Mouse (Mus musculus) embryonic facial prominence, embryonic 15.5 days (tissue): Measurements from ENCODE around the gene Sigmar1. TPM values are rescaled to one million over a fixed set of nuclear protein-coding genes. Genes with fewer than 3 reads are reported as not detected.

Experiments used
- ATAC-seq: fragments of 200-750 bp; cut with Nextera tagmentation; 2 replicates; pipeline ENCODE4 v1.8.0; 2017; ENCODE audit warnings: low read depth, moderate TSS enrichment; ENCODE audit not compliant: insufficient number of reproducible peaks, low FRiP score, low TSS enrichment
- H3K27ac ChIP-seq: fragments of 300-500 bp; sonication (generic); replicated peaks from 2 replicates; pipeline ENCODE4 v1.5.1; 2015; ENCODE audit warnings: mild to moderate bottlenecking, inconsistent platforms
- H3K27me3 ChIP-seq: fragments of 300-500 bp; sonication (generic); 2 replicates; pipeline ENCODE4 v1.6.1; 2015; ENCODE audit warnings: inconsistent platforms
- H3K36me3 ChIP-seq: fragments of 300-500 bp; sonication (generic); 2 replicates; pipeline ENCODE4 v1.6.1; 2015; ENCODE audit warnings: mild to moderate bottlenecking, inconsistent platforms
- H3K4me1 ChIP-seq: fragments of 300-500 bp; sonication (generic); 2 replicates; pipeline ENCODE4 v1.6.1; 2015; ENCODE audit warnings: inconsistent platforms
- H3K4me2 ChIP-seq: fragments of 300-500 bp; sonication (generic); replicated peaks from 2 replicates; pipeline ENCODE4 v1.6.1; 2015; ENCODE audit warnings: mild to moderate bottlenecking, inconsistent platforms
- H3K4me3 ChIP-seq: fragments of 300-500 bp; sonication (generic); replicated peaks from 2 replicates; pipeline ENCODE4 v1.5.1; 2015; ENCODE audit warnings: mild to moderate bottlenecking, inconsistent platforms
- H3K9ac ChIP-seq: fragments of 300-500 bp; sonication (generic); 2 replicates; pipeline ENCODE4 v1.6.1; 2015; ENCODE audit warnings: inconsistent platforms
- H3K9me3 ChIP-seq: fragments of 300-500 bp; sonication (generic); replicated peaks from 2 replicates; pipeline ENCODE4 v1.6.1; 2016; ENCODE audit warnings: inconsistent platforms
- WGBS: fragments of 180-500 bp; shearing (Covaris S2); methylation state at CpG from one replicate; pipeline ENCODE4 v1.1.7; 2015; 5-methylcytosine and 5-hydroxymethylcytosine counted together
- polyA plus RNA-seq: library from polyadenylated mRNA; unstranded; fragments of >200 nt; fragmentation: Nextera tagmentation; extraction: Ambion mirVana; gene quantifications from 2 replicates; pipeline ENCODE4 v1.2.1, GENCODE M21; 2015

The Sigmar1 gene
- polyA plus RNA-seq, 1 experiment from 2014 or later, result 79.7 TPM

DNA sequence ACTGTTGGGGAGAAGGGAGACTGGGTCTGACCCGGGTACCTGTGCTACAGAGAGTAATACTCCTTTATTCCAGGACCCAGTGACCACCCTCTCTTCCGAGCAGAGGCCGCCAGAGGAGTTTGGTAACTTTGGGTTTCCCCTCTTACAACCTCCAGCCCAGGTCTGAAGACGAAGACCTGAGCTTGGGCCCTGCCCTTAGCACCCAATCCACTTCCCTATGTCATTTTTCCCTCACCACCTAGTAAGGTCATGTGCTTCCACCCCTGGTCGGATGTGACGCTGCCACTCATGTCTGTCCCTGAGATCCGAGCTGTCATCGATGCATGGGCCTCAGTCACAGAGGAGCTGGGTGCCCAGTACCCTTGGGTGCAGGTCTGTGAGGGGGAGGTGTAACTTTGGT is 483 bp upstream of the Sigmar1 start:
- Histone ChIP-seq H3K4me2 (peak overlapping the region; percentile 91), H3K27me3 (no peaks in the 10 kb centered on the region), H3K4me1 (peaks cover 34% of the 10 kb centered on the region), H3K4me3 (peak overlapping the region; percentile 86), H3K9me3 (no peaks in the 10 kb centered on the region), H3K36me3 (peaks cover 13% of the 10 kb centered on the region; the same call in 1 of the 2 replicates), H3K9ac (peak overlapping the region; percentile 22), H3K27ac (no peak overlapping the region; the same call in 1 of the 2 replicates)
- 71% methylated on average over 8 of the region's 8 CpGs for WGBS
- no peak for ATAC-seq

DNA sequence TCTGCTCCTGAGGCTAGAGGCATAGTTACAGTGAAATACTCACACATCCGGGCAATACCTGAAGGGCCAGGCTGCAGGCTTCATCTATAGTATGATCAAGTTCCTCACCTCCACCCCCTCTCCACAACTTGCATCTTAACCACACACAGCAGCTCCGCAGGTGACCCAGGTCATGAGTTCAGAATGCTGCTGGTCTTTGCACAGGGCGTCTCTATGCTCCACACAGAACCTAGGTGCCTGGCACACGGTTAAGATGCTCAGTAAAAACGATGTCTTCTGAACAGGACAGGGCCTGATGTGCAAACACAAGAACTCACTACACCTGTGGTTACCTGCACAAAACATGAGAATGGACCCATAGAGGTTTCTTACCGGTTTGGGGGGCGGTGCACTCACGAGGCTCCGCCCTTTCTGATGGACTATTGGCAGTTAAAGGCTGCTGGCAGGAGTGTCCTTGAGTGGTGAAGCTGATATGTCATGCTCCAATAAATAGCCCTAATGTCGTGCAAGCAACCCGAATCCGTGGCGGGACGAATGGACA is 1.1 kb downstream of the Sigmar1 start, which contains the start of gene Galt:
Gene Galt, plus strand, starts transcription at position 432 of the 541 bp plus-strand sequence.
- Histone ChIP-seq H3K27me3 (no peaks in the 10 kb centered on the region), H3K36me3 (peaks cover 13% of the 10 kb centered on the region; the same call in 1 of the 2 replicates), H3K27ac (peak within 1 kb of the TSS; percentile 91), H3K9ac (peak within 1 kb of the TSS; percentile 79), H3K4me3 (peak within 1 kb of the TSS; percentile 86), H3K4me1 (peaks cover 20% of the 10 kb centered on the region), H3K4me2 (peak within 1 kb of the TSS; percentile 91), H3K9me3 (no peaks in the 10 kb centered on the region)
- 0 out of 2 replicates have a peak, but pooled peaks have one; percentile 21 for ATAC-seq
- WGBS, result 11% methylated on average over 14 of the region's 14 CpGs

DNA sequence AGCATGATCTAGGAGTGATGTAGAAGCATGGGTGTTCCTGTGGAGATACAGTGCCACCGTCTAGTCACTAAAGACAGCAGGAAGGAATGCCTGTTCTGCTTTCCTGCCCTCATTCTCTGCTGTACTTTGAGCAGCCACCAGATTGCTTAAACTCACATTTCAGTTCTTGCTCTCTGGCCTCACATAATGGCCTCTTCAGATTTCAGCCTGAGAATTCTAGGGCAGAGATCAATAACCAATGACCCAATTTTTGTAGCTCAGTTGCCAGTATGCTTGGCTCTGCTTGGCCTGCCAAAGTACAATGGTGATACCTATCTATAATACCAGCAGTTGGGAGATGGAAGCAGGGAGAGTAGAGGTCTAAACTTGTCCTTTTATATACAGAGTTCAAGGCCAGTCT is 10.9 kb downstream of the Sigmar1 start:
- Histone ChIP-seq H3K4me2 (no peak overlapping the region), H3K4me1 (peaks cover 8% of the 10 kb centered on the region), H3K9me3 (0 out of 2 replicates have a peak, but pooled peaks cover 8% of the 10 kb centered on the region), H3K4me3 (no peak overlapping the region), H3K27ac (no peak overlapping the region), H3K27me3 (no peaks in the 10 kb centered on the region), H3K36me3 (no peaks in the 10 kb centered on the region), H3K9ac (no peak overlapping the region)
- WGBS, result 61% methylated on average over 1 of the region's 1 CpGs
- no peak for ATAC-seq

DNA sequence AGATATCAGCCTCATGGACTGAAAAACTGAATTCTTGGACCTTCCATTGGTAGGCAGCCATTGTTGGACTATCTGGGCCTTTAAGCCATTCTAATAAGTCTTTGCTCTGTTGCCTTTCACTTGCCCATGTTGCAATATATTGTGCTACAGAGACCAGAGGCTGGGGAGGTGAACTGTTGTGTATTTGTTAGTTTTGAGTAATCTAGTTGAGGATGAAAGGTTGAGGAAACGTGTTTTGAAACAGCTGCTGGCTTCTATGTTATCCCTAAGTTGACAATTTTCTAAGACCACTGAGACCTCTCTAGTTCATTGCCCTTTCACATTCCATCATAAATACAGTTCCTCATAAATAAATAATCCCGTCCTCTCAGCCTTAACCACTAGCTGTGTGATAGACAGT is 11.8 kb downstream of the Sigmar1 start:
- H3K36me3 ChIP-seq, result 0 out of 2 replicates have a peak, but pooled peaks cover 4% of the 10 kb centered on the region
- no peak overlapping the region for H3K27ac ChIP-seq
- no peak overlapping the region for H3K9ac ChIP-seq
- H3K4me1 ChIP-seq, result peaks cover 15% of the 10 kb centered on the region
- no peak overlapping the region for H3K4me2 ChIP-seq
- 64% methylated on average over 2 of the region's 2 CpGs for WGBS
- H3K27me3 ChIP-seq, result no peaks in the 10 kb centered on the region
- H3K4me3 ChIP-seq, result no peak overlapping the region
- 0 out of 2 replicates have a peak, but pooled peaks cover 8% of the 10 kb centered on the region for H3K9me3 ChIP-seq
- no peak for ATAC-seq

DNA sequence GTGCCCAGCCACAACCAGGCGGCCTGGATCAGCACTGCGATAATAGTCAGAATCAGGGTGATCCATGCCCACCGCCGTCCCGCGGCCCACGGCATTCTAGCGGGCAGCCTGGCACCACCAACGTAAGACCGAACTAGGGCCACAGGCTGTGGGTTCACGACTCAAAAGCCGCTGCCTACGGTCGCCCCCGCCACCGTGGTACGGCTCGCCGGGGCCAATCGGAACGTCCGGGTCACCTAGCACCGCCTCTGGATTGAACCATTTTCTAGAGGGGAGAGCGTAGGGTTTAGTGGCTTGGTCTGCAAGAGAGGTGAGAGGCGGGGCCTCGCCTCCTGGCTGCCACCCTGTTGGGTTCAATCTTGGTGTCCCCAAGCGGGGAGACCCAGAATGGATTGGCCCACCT is 14.8 kb downstream of the Sigmar1 start:
- H3K27ac ChIP-seq, result peak overlapping the region; percentile 89
- peak overlapping the region; percentile 88 for H3K4me2 ChIP-seq
- peaks cover 9% of the 10 kb centered on the region; the same call in 1 of the 2 replicates for H3K36me3 ChIP-seq
- ATAC-seq, result peak; percentile 96
- H3K9ac ChIP-seq, result peak overlapping the region; percentile 54
- 0 out of 2 replicates have a peak, but pooled peaks cover 4% of the 10 kb centered on the region for H3K9me3 ChIP-seq
- no peaks in the 10 kb centered on the region for H3K27me3 ChIP-seq
- under 1% methylated on average over 27 of the region's 27 CpGs for WGBS
- H3K4me1 ChIP-seq, result peaks cover 18% of the 10 kb centered on the region
- H3K4me3 ChIP-seq, result peak overlapping the region; percentile 74

DNA sequence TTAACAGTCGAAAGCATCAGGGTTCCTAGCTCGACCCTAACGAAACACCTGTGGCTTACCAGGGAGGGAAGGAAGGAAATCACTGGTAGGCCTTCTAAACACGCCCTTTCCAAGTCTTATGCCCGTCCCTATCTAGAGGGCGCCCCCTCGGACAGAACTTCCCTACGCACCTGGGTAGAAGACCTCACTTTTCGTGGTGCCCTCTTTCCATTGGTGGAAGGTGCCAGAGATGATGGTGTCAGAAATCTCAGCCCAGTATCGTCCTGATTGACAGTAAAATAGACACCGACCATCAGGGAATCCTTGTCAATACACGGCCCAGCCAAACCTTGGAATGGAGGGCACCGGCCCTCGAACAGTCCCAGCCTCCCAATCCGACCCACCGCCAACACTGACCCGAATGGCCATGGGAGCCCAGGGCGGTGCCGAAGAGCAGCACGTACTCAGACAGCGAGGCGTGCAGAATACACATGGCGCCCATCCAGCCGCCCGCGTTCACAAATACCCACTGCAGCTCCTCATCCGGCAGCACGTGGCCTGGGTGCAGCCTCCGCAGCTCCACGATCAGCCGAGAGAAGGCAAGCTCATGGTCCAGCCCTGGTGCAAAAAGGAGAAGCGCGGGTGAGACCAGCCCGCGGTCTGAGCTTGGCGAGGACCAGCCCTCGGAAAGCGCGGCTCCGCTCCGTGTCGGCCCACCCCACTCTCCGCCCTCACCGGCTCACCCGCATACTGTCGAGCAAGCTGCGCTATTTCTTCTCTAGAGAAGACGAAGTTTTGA is 15.4 kb downstream of the Sigmar1 start:
- Histone ChIP-seq H3K36me3 (peaks cover 9% of the 10 kb centered on the region; the same call in 1 of the 2 replicates), H3K9me3 (no peaks in the 10 kb centered on the region), H3K4me1 (peaks cover 18% of the 10 kb centered on the region), H3K27me3 (no peaks in the 10 kb centered on the region), H3K27ac (peak overlapping the region; percentile 89), H3K4me3 (peak overlapping the region; percentile 74), H3K4me2 (peak overlapping the region; percentile 88), H3K9ac (peak overlapping the region; percentile 54)
- ATAC-seq, result peak; percentile 78
- WGBS, result 1% methylated on average over 47 of the region's 48 CpGs

DNA sequence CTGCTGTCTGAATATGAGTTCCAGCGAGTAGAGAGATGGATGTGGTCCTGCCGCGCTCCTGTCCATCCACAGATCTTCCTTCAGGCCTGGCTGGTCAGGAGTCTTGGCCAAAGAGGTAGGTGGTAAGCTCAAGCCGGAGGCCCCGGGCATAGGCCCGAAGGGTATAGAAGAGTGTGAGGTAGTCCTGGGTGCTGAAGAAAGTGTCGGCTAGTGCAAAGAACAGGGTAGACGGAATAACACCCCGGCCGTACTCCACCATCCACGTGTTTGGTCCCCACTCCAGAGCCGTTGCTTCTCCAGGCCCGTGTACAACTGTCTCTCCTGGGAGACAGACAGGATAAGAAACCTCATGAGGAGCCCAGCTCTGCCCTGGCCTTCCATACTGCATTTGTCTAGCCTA is 16.7 kb downstream of the Sigmar1 start:
- ATAC-seq, result no peak
- H3K27me3 ChIP-seq, result no peaks in the 10 kb centered on the region
- H3K36me3 ChIP-seq, result peaks cover 9% of the 10 kb centered on the region; the same call in 1 of the 2 replicates
- H3K9me3 ChIP-seq, result no peaks in the 10 kb centered on the region
- H3K4me2 ChIP-seq, result no peak overlapping the region
- peak overlapping the region; percentile 1; the same call in 1 of the 2 replicates for H3K9ac ChIP-seq
- no peak overlapping the region for H3K4me3 ChIP-seq
- H3K27ac ChIP-seq, result no peak overlapping the region
- H3K4me1 ChIP-seq, result peaks cover 18% of the 10 kb centered on the region
- 94% methylated on average over 13 of the region's 13 CpGs for WGBS

DNA sequence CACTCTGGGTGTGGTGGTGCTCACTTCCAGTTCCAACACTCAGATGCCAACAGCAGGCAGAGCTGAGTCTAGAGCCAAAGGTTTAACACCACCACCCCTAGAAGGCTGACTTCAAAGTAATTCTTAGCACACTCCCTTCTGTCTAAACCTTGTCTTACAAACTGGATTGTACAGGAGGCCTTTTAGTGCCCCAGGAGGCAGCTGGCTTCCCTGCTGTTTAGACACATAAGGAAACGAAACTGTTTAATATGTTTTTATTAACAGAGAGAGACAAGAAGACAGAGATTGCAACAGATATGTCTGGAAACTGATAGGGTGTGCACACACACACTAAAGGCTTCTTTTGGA is 17.7 kb downstream of the Sigmar1 start:
- Histone ChIP-seq H3K4me2 (no peak overlapping the region), H3K9ac (no peak overlapping the region), H3K4me1 (peaks cover 18% of the 10 kb centered on the region), H3K9me3 (no peaks in the 10 kb centered on the region), H3K27ac (no peak overlapping the region), H3K4me3 (no peak overlapping the region), H3K36me3 (peaks cover 9% of the 10 kb centered on the region; the same call in 1 of the 2 replicates), H3K27me3 (peaks cover 3% of the 10 kb centered on the region)
- no peak for ATAC-seq
- 57% methylated on average over 1 of the region's 1 CpGs for WGBS

DNA sequence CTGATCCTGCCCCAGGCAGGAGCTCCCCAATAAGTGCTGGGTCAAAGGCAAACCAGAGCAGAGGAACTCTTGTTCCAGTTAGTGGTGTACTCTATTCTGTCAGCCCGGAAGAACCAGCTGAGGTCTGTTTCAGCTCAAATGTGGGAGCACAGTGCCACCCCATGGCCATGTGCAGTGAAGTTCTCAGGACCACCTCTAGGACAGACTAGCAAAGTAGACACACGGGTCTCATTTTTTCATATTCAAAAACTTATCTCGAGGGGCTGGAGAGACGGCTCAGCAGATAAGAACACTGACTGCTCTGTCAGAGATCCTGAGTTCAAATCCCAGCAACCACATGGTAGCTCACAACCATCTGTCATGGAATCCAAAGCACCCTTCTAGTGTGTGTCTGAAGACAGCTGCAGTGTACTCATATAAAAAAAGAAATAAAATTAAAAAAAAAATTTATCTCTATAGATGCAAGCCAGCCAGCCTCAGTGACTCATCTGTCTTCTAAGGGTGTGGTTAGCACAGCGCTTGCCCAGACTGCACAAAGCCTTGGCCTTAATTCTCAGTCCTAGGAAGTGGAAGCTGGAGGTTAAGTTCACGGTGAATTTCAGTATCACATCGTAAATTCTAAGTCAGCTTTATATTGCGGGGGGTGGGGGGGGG is 18.2 kb downstream of the Sigmar1 start:
- no peaks in the 10 kb centered on the region for H3K9me3 ChIP-seq
- peaks cover 9% of the 10 kb centered on the region; the same call in 1 of the 2 replicates for H3K36me3 ChIP-seq
- H3K9ac ChIP-seq, result no peak overlapping the region
- no peak overlapping the region for H3K4me2 ChIP-seq
- H3K4me3 ChIP-seq, result no peak overlapping the region
- ATAC-seq, result no peak; the same call in 1 of the 2 replicates
- peaks cover 18% of the 10 kb centered on the region for H3K4me1 ChIP-seq
- peaks cover 8% of the 10 kb centered on the region for H3K27me3 ChIP-seq
- H3K27ac ChIP-seq, result no peak overlapping the region
- 36% methylated on average over 8 of the region's 8 CpGs for WGBS

DNA sequence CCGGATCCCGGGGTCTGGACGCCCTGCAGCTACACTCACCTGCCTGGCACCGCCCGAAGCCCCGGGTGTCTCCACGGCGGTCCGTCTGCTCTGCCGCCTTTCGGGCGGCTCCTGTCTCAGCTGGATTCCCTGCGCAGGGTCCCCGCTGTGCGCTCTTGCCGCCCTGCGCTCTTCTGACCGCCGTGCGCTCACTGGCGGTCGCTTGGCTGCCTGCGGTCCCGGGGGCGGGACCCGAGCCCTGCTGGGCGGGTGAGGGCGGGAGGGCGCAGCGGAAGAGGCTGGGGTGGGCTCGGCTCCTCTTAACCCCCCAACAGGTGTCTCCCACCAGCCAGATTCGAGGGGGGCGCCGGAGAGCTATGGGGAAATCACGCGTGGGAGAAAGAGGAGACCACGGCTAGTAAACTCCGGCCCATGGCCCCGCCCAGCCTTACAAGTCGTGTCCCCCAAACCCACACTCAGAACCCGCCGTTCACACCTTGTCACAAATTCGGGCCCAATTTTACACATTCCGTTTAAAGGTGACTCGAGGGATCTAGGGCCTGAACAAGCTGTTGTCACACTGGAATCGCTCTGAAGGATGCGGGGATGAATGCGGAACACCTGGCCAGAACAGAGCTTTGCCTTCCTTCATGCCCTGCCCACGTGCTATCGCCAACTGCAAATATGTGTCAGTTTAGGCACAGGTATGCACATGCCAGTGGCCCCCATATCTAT is 24.7 kb downstream of the Sigmar1 start, which contains the start of gene Arid3c:
Gene Arid3c, minus strand, starts transcription at position 91 of the 714 bp plus-strand sequence.
- WGBS, result 2% methylated on average over 50 of the region's 50 CpGs
- peaks cover 10% of the 10 kb centered on the region for H3K4me1 ChIP-seq
- ATAC-seq, result peak; percentile 45

More for the DNA sequence above, 24.7 kb downstream of the Sigmar1 start, which contains the start of gene Arid3c:
- Histone ChIP-seq H3K4me3 (peak within 1 kb of the TSS; percentile 38), H3K4me2 (peak within 1 kb of the TSS; percentile 71), H3K27ac (no peak within 1 kb of the TSS), H3K9ac (no peak within 1 kb of the TSS), H3K27me3 (peaks cover 65% of the 10 kb centered on the region), H3K9me3 (no peaks in the 10 kb centered on the region), H3K36me3 (no peaks in the 10 kb centered on the region)
